Mouse (Mus musculus) adrenal gland, adult 8-10 months (tissue): ENCODE data around the gene Svs2. TPM values are rescaled to one million over a fixed set of nuclear protein-coding genes. Genes with fewer than 3 reads are reported as not detected.

Experiments
- total RNA-seq, 4 experiments: library from RNA; stranded (reverse); gene quantifications; 2 replicates each; pipeline ENCODE4 v1.2.4; 2022

The Svs2 gene
- total RNA-seq, 4 experiments from 2014 or later: not detected

Other genes starting within 250 kb of the Svs2 start
- gene Ywhab, start 243.5 kb downstream of the Svs2 start, total RNA-seq: 100 to 1,000 TPM; 219 to 306 (median 257) TPM
- gene Pabpc1l, start 213.0 kb downstream of the Svs2 start, total RNA-seq: 1 to 10 TPM in 3 of 4 experiments, under 1 TPM in 1; 0.56 to 2.2 (median 1.3) TPM
- 10 to 100 TPM; 27.4 to 38.9 (median 36.4) TPM for gene Stk4, start 168.1 kb downstream of the Svs2 start, total RNA-seq
- gene Tomm34, start 167.3 kb downstream of the Svs2 start, total RNA-seq: 10 to 100 TPM; 44.9 to 54.8 (median 45.7) TPM
- gene Kcns1, start 67.4 kb downstream of the Svs2 start, total RNA-seq: under 1 TPM in 1 of 4 experiments, not detected in 3; 0.14 TPM
- not detected for gene Wfdc5, start 55.7 kb downstream of the Svs2 start, total RNA-seq
- gene Wfdc12, start 47.9 kb downstream of the Svs2 start, total RNA-seq: 1 to 10 TPM in 1 of 4 experiments, under 1 TPM in 2, not detected in 1; 0.40 to 4.7 (median 0.67) TPM
- gene Wfdc15a, start 38.3 kb downstream of the Svs2 start, total RNA-seq: not detected
- gene Wfdc15b, start 16.8 kb downstream of the Svs2 start, total RNA-seq: not detected
- gene Svs3b, start 18.2 kb upstream of the Svs2 start, total RNA-seq: not detected
- gene Svs4, start 40.0 kb upstream of the Svs2 start, total RNA-seq: not detected
- gene Svs3a, start 50.8 kb upstream of the Svs2 start, total RNA-seq: not detected
- not detected for gene Svs6, start 78.3 kb upstream of the Svs2 start, total RNA-seq
- gene Svs5, start 94.3 kb upstream of the Svs2 start, total RNA-seq: 1 to 10 TPM in 3 of 4 experiments, under 1 TPM in 1; 0.51 to 2.4 (median 2.3) TPM
- gene Slpi, start 150.6 kb upstream of the Svs2 start, total RNA-seq: 10 to 100 TPM in 3 of 4 experiments, 1 to 10 TPM in 1; 8.5 to 24.2 (median 22.2) TPM
- gene Rbpjl, start 164.7 kb upstream of the Svs2 start, total RNA-seq: not detected
- under 1 TPM; 0.38 to 0.81 (median 0.67) TPM for gene Matn4, start 166.7 kb upstream of the Svs2 start, total RNA-seq
- gene Sdc4, start 205.4 kb upstream of the Svs2 start, total RNA-seq: 100 to 1,000 TPM in 2 of 4 experiments, 10 to 100 TPM in 2; 89.0 to 114 (median 105) TPM
- gene Sys1, start 218.5 kb upstream of the Svs2 start, total RNA-seq: 10 to 100 TPM; 26.2 to 34.8 (median 30.9) TPM
- gene Gm20458, start 222.5 kb upstream of the Svs2 start, total RNA-seq: 1 to 10 TPM in 3 of 4 experiments, not detected in 1; 2.3 to 7.3 (median 4.6) TPM
- not detected for gene Trp53tg5, start 235.3 kb upstream of the Svs2 start, total RNA-seq
- gene Dbndd2, start 247.6 kb upstream of the Svs2 start, total RNA-seq: 10 to 100 TPM in 2 of 4 experiments, 1 to 10 TPM in 2; 5.4 to 18.3 (median 11.6) TPM